Mouse (Mus musculus) embryo, embryonic 11 days (tissue): ENCODE measurements around the gene Elovl2.
"Not testable (repeated sequence)": the region's sequence is repeated elsewhere in the genome, so short reads cannot be mapped to it uniquely, and the experiment has no call there.

Source experiments
- DNase-seq: peaks from one replicate; pipeline ENCODE4 v3.0.0-alpha.2; 2015

Gene Elovl2

DNA sequence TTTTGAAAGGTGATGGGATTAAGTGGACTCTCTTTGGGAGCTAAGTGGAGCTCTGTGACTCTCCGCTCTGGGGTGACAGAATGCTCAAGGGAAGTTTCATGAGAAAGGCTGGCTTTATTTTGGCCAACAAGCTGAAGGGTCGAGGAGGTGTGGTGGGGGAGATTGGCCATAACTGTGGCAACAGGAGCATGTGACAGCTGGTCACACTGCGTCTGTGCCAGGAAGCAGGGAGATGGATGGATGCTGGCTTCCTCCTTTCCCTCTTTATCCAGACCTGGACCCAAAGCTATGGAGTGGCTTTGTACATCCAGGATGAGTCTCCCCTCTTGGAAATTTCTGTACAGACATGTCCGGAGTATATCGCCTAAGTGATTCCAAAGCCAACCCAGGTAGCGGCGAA, 13.0 kb upstream of the Elovl2 start:
- no peak for DNase-seq

DNA sequence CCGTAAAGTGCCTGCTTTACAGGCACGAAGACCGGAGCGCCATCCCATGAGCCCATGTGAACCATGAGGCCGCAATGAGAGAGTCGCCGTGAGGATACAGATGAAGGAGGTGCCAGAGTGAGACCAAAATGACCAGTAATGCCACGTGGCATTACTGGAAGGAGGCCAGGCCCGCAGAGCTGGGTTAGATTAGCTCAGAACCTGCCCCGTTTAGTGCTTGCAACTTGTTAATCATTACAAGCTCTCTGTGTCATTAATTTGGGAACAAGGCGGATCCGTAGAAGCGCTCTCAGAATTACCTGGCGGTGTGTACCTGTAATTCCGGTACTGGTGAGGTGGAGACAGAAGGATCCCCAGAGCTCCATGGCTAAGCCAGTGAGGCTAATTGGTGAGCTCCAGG, 12.0 kb upstream of the Elovl2 start:
- no peak for DNase-seq

DNA sequence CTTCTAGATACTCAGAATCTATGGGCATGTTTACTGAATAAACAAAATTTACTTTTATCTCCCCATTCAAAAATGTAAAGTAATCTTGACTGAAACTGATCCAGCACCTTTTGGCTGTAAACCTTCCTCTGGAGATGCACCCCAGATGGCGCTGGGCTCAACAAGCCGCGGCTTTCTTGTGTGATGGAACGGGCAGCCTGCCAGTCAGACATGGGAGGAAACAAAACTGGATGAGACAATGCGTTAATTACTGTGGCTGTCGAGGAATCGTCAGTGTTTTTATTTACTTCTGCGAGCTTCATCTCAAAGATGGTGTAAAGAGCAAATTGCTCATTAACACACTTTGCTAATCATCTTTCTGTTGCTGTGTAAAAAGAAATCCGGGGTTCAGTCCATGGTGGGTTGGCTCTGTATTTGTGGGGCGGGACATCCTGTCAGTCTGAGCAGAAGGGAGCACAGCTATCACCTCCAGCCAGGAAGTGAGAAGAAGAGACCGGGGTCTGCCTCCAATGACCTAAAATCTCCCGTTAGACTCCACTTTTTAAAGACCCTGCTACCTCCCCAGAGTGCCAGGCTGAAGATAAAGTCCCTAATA, 11.3 kb upstream of the Elovl2 start:
- DNase-seq = no peak

DNA sequence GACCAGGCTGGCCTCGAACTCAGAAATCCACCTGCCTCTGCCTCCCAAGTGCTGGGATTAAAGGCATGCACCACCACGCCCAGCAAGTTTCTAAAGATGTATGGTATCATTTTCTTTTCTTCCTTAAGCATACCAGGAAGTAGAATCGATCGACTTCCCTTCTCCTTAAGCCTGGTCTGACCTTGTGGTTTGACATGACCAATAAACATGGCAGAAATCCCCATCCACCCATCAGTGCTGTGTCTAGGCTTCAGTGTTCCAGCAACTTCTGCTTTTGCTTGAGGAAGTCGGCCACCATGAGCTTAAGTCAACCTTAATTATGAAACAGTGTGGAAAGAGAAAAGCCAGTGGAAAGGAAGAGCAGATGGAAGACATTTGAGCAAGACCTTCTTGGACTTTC, 10.1 kb upstream of the Elovl2 start:
- no peak for DNase-seq

DNA sequence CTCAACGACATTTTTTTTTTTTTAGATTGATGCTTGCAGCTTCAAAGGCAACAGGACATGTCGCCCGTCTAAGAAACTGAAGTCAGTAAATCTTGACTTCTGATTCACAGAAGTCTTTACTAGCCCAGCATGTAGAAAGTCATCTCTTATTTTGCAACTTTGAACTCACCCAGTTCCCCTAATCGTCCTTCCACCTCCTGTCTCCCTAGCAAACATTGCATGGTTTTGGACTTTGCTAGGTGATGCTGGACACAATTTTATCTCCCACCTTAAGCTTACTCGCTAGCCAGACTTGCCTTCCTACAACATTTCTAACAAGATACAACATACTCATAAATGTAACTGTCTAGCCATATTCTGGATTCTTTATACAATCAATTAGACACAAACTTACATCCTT, 7.9 kb upstream of the Elovl2 start:
- DNase-seq = no peak

DNA sequence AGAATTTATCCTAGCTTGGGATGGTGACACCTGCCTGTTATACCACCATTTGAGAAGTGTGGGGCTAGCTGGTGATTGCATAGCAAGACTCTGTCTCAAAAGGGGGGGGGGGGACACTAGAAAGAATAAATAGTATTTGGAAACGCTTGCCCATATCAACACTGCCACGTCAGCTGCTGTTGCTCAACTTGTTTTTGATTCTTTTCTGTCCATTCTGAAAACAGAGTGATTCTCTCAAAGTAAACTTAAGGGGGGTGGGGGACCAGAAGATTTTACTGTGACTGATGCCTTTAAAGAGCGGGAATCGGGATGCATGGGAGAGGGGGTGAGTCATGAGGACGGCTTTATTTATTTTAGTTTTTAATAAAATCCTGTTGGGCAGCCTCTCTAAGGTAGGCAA, 6.3 kb upstream of the Elovl2 start:
- no peak for DNase-seq

DNA sequence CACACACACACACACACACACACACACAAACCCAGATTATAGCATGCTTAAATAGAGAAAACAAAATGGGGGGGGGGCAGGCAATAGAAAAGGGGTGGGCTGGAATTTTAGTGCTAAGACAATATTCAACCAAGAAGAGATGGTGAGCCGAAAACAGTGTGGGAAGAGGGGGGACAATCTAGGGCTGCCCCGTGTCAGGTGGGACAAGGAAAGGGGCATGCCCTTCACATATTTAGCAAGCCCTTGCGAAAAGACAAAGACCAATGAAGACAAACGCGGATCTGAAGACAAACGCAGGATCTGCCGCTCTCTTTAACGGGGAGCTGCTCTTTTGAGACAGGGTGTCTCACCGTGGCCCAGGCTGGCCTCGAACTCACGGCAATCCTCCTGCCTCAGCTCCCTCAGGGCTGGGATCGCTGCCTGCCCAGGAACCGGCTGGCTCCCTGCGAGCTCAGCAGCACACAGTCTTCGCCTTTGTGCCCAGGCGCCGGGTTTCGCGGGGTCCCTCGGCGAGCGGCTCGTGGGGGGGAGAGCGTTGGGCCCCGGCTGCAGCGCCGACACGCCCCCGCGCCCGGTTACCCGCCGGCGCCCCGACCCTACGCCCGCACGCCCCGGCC, 410 bp downstream of the Elovl2 start:
- no peak for DNase-seq

DNA sequence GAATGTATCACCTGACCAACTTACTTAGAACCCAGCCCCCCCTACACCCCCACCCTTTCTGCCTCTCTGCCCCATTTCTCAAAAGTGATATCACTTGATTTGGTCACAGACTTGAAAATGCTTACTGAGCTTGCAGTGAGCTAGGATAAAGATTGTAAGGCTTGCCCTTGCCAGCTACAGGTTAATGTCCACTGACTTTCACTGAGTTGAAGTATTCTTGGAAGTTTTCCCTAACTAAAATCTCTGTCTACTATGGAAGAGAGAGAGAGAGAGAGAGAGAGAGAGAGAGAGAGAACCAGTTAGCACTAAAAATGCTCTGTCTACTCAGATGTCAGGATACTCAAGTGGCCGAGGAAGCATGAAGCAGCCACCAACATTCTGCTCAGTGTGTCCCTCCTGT, 1.1 kb downstream of the Elovl2 start:
- no peak for DNase-seq

DNA sequence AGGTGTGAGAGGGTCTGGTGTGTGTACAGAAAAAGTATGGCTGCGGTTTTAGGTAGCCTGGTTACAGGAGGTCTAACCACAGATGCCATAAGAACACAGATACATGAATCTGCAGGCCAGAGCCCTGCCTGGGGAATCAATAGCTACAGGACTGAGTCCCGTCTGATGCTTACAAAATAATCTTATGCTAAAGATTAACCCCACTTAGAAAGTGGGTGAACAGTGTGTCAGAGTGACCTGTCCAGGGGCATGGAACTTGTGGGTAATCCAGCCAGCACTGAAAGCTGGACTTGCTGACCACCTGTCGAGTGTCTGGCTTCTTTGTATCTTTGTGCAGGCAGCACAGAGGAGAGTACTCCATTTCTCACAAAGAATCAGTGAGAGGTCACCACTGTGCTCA, 4.0 kb downstream of the Elovl2 start:
- DNase-seq = no peak

DNA sequence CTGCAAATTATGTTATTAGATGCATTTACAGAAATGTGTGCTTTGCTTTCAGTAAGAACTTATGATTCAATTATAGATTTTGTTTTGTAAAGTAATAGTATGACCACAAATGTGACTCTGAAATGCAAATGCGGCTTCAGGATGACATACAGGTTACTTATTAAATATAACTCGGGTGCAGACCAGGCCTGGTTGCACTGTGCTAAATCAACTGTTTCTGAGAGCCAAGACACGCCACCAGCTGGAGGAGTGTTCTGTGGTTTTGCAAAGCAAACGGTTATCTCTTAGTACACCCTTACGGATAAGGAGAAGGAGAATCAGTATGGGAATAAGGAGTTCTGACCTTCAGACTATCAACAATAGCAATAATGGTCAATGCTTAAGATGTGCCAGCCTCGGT, 4.5 kb downstream of the Elovl2 start:
- DNase-seq = no peak

DNA sequence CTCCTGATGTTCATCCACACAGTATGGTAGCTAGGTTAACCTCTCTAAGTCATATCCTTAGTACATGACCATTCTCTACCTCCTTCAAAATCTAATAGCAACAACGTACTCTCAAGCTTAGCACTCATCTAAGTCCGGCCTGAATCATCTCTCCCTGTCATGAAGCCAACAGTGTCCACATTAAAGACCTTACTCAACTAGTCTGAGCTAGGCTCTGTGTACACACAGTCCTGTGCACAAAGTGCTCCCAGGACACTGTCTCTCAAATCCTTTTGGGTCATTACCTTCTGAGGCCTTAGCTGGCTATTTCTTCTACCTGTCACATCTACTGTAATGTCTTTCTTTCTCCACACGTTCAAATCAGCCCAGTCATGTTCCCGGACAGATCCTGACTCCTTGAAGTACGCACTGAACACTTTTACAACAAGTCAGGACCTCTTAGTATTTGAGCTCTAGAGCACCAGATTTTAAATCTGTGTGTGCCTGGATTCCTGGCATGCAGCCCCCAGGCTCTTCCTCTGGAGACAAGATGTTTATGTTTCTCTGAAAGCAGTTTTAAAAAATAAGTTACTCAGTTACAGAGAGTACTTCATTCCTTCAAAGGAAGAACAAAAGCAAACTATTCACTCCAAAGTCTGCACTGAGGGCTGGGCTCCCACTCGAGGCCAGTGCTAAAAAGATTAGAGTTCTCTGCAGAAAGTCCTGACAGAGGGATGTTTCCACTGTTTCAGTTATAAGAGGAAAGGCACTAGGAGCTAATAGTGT, 7.5 kb downstream of the Elovl2 start:
- no peak for DNase-seq

DNA sequence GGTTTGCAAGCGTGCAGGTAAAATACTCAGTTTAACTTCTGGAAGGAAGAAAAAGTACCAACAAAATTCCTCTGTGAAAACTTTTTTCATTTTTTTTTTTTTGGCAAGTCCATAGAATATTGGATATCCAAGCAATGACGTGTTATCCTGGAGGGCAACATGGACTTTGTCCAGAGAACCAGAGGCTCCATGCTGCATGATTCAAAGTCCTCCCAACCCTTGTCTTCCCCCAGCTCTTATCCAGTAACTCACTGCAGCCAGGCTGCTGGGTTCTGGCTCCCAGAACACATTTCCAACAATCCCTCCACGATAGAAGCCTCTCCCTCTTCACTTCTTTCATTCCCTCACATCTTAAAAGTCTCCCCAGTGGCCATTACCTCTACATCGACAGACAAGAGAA, 8.9 kb downstream of the Elovl2 start:
- no peak for DNase-seq

DNA sequence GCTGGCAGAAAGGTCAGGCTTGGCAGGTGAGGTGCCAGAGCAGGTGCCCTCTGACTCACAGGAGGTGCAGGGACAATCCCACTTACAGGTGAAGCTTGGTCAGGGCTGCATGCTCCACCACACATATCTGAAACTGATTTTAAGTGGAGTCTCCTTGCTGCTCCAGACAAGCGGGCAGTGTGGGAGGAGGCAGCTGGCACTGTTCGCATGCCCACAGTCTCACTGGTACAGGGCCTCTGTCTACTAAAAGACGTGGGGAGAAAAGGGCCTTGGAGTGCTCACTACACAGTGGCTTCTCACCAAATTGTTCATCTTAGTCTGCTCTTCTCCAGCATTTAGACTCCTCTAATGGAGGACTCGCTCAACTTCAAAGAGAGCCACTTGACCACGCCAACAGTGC, 14.0 kb downstream of the Elovl2 start:
- DNase-seq = no peak

DNA sequence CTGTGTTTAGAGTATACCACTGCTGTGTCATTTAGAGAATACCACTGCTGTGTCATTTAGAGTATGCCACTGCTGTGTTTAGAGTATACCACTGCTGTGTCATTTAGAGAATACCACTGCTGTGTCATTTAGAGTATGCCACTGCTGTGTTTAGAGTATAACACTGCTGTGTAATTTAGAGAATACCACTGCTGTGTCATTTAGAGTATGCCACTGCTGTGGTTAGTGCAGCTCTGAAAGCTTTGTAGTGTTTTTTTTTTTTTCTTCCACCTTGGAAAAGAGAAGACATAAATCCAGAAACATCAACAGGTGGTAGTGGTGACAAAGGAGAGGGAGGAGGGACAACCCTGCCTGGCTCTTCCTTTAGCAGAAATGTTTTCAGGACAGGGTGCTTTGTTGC, 14.6 kb downstream of the Elovl2 start:
- not testable (repeated sequence) for DNase-seq

DNA sequence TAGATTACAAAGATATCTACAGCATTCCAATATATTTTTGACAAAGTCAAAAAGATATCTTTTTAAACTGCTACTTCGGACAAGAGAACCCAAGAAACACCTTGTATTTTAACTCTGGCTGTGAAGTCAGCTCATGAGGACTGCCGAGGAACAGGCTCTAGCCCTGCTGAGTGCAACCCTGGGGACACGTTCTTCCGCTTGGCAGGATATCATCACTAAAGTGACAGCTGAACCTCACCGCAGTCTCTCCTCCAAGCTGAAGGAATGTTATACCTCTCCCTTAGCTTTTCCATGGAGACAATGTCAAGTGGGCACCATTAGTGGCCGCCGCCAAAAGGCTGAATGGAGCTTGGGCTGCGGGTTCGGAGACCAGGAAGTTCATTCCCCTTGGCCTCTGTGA, 16.5 kb downstream of the Elovl2 start:
- no peak for DNase-seq

DNA sequence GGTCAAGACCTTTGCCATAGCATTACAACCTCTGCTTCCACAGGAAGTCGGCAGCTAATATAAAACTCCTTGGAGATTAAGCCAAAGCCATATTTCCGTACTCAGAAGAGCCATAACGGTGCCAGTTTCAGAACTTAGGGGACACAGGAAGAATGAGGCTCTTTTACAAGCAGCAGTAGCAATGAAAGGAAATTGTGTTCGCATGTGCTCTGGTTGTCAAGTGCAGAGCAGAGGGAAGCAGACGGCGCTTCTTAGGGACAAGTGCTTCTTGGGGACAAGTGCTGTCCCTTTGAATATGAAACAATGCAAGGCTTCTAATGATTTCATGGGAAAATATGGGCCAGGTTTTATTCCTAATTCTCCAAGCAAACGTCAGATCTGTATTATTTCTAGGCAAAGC, 16.9 kb downstream of the Elovl2 start:
- no peak for DNase-seq

DNA sequence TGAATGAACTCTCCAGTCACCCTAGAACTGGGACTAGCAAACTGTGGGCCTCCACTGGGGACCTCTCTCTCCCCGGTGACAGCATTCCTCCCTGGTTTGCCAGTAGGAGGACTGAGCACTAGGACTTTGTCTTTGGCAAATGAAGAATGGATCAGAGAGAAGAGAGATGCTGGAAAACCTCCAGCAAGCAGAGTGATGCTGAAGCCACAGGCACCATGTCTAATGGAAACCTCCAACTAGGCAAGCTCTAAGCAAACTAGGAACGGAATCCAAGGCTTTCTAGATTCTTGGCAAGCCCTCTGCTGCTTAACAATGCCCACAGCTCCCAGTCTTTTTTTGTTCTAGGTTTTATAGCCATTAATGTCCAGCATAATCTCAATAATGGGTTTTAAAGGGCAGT, 19.3 kb downstream of the Elovl2 start:
- DNase-seq = no peak

DNA sequence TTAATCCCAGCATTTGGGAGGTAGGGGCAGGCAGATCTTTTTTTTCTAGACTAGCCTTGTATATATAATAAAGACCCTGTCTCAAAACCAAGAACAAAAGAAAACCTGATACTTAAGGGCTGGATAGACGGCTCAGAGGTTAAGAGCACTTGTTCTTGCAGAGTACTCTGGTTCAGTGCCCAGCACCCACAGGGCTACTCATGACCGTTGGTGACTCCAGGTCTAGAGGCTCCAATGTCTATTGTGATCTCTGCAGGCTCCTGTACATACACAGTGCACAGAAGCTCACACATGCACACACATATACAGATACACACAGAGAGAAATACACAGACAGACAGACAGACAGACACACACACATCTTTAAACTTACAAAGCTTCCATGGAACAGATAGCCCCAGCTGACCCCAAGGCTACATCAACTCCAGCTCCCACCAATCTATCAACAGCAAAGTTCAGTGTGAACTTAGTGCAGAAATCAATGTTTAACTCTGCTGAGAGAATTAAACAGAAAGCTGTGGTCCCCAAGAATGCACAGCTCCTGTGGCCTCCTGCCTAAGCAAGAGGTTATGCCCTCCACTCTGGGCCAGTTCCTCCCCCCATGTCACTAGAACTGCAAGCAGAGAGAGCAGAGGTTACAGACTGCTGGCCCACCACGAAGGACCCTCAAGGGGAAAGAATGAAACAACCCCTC, 24.4 kb downstream of the Elovl2 start:
- DNase-seq = no peak

DNA sequence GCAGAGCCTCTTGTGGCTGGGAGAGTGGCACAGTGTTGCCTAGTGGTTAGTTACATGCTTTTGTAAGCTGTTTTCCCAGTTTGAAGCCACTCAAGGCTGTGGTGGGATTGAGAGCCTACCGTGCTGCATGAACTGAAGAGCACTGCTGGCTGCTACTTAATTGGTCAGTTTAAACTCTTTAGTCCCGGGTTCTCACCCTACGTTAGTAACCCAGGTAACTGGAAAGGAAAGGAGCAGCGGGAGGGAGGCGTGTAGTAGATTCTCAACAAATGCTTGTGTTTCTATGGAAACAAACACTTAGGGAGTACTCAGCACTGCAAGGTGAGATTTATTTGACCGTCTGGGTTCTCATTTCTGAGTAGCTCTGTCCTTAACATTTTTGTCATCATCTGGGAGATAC, 32.3 kb downstream of the Elovl2 start:
- DNase-seq = no peak

DNA sequence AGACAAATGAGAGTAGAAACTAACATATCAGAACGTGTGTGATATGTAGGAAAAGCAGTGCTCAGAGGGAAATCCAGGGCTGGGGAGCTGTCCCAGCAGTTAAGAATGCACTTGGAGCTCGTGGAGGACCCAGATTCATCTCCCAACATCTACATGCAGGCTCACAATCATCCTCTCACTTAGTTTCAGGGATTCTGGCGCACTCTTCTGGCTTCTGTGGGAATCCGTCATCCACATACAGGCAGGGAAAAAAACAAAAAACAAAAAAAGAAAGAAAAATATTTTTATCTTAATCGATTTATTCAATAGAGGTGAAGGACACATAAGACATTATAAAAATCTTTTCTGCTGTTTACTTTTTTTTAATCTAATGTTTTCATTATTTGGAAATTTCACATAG, 61.8 kb downstream of the Elovl2 start:
- peak; percentile 20 for DNase-seq

DNA sequence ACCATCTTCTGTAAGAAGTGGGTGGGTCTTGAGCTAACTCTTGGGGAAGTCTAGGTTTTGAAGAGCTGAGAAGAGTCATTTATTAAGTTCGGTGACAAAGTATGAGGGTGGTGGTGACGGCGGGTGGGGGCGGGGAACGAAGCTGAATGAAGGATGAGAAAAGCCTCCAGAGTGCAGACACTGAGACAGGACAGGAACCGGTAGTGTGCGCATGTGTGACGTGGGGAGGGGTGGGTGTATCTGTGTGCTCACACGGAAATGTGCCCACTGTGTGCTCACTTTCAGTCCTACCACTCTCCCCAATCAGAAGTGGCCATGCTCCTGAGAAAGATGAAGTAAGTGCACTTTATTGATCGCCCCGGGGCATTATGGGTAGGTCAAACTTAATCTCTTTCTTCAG, 67.1 kb downstream of the Elovl2 start:
- no peak for DNase-seq

DNA sequence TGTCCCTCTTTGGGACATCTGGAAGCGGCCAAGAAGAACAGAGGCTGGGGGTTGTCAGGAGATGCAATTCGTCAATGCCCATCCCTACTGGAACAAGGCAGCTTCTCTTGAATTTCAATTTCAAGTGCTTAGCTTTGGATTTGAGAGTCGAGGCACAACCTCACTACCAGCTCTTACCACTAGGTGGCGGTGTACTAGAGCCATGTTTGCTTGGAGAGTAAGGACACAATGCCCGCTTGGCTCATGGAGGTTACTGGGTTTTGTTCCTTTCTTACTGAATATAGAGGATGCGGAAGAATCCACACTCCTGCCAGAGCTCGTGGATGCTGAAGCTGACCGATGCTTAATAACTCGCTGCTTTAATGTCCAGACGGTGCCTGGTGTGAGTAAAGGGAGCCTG, 73.9 kb downstream of the Elovl2 start:
- DNase-seq = peak; percentile 57

DNA sequence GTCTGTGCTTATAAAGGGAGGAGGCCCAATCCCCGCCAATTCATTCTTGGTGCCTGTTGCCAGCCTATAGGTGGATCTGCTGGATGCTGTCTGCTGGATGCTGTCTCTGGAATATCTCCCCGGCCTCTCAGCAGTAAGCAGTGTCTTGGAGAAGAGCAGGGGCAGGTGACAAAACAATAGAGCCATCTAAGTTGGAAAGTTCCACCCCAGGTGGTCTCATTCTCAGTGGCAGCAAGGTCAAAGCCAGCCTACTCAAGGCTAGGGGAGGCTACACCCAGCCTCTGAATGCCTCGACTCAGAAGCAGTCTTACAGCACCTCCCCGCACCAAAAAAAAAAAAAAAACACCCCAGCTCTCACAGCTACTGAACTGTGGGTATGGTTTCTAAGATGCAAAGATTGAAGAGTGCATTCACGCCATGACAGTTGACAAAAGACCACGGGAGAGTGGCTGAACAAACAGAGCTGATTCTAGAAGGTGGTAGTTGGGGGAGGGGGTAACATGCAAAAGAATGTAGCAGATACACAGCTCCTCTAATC, 74.7 kb downstream of the Elovl2 start:
- no peak for DNase-seq

DNA sequence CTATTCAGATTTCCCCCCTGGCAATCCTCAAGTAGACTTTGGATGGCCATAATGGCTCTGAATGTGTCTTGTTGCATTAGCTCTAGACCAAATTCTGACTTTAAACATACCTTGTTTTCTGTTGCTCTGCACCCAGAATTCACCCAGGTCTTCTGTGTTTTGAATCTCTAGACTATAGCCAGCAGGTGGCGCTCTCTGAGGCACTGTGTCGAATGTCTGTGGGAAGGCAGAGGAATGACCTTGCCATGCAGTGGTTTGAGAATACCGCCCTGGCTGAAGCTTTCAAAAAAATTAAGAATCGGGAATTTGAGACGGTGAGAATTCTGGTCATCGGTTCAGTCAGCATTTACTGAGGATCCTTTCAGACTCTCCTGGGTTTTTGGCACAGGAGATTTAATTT, 85.3 kb downstream of the Elovl2 start:
- DNase-seq = peak; percentile 89
